Mouse (Mus musculus) gastrocnemius, adult 18-20 months (tissue): Measurements from ENCODE around the gene Srbd1. TPM values are rescaled to one million over a fixed set of nuclear protein-coding genes. Genes with fewer than 3 reads are reported as not detected.

Source experiments
- total RNA-seq, 2 experiments: library from RNA; stranded (reverse); gene quantifications; 2 replicates each; pipeline ENCODE4 v1.2.3; 2021

The Srbd1 gene
- total RNA-seq, 2 experiments from 2014 or later = 5.5 to 5.9 TPM

Other genes starting within 250 kb of the Srbd1 start
- gene Prkce, start 22.6 kb upstream of the Srbd1 start, total RNA-seq = 10 to 100 TPM; 11.6 to 12.3 TPM